Mouse (Mus musculus) hindbrain, embryonic 11.5 days (tissue): ENCODE measurements around the gene Dynll2. TPM values are rescaled to one million over a fixed set of nuclear protein-coding genes. Genes with fewer than 3 reads are reported as not detected.

Source experiments
- ATAC-seq: fragments of 200-750 bp; cut with Nextera tagmentation; 2 replicates; pipeline ENCODE4 v1.8.0; 2017; ENCODE audit warnings: mild to moderate bottlenecking, moderate TSS enrichment, moderate library complexity; ENCODE audit not compliant: low FRiP score
- DNase-seq: peaks from one replicate; pipeline ENCODE4 v3.0.0-alpha.2; 2015; ENCODE audit warnings: low spot score
- H3K27ac ChIP-seq: fragments of 300-500 bp; sonication (generic); 2 replicates; pipeline ENCODE4 v1.5.1; 2014; ENCODE audit warnings: mild to moderate bottlenecking, low read depth, low read length
- H3K27me3 ChIP-seq: fragments of 300-500 bp; sonication (generic); 2 replicates; pipeline ENCODE4 v1.6.1; 2014; ENCODE audit warnings: mild to moderate bottlenecking, low read length, moderate library complexity, mixed read lengths; ENCODE audit not compliant: control insufficient read depth, insufficient read depth
- H3K36me3 ChIP-seq: fragments of 300-500 bp; sonication (generic); 2 replicates; pipeline ENCODE4 v1.6.1; 2014; ENCODE audit warnings: mild to moderate bottlenecking, low read length, moderate library complexity, mixed read lengths; ENCODE audit not compliant: control insufficient read depth, insufficient read depth
- H3K4me1 ChIP-seq: fragments of 300-500 bp; sonication (generic); replicated peaks from 2 replicates; pipeline ENCODE4 v1.6.1; 2014; ENCODE audit warnings: low read length, mixed read lengths; ENCODE audit not compliant: control insufficient read depth, insufficient read depth
- H3K4me2 ChIP-seq: fragments of 300-500 bp; sonication (generic); replicated peaks from 2 replicates; pipeline ENCODE4 v1.6.1; 2014; ENCODE audit warnings: mild to moderate bottlenecking, low read depth, low read length
- H3K4me3 ChIP-seq: fragments of 300-500 bp; sonication (generic); 2 replicates; pipeline ENCODE4 v1.5.1; 2014; ENCODE audit warnings: low read depth, low read length
- H3K9ac ChIP-seq: fragments of 300-500 bp; sonication (generic); 2 replicates; pipeline ENCODE4 v1.6.1; 2014; ENCODE audit warnings: low read depth, low read length
- H3K9me3 ChIP-seq: fragments of 300-500 bp; sonication (generic); 2 replicates; pipeline ENCODE4 v1.6.1; 2016; ENCODE audit warnings: low read length; ENCODE audit not compliant: control insufficient read depth
- WGBS: fragments of 180-500 bp; shearing (Covaris S2); extraction: QIAGEN DNeasy Blood & Tissue Kit; methylation state at CpG from one replicate; pipeline ENCODE4 v1.1.7; 2014; 5-methylcytosine and 5-hydroxymethylcytosine counted together
- polyA plus RNA-seq: library from polyadenylated mRNA; unstranded; fragments of >200 nt; fragmentation: Nextera tagmentation; extraction: Ambion mirVana; gene quantifications from 2 replicates; pipeline ENCODE4 v1.2.1, GENCODE M21; 2014

Dynll2 gene
- polyA plus RNA-seq, result 25.4 and 26.1 TPM in 2 replicates

- WGBS, result under 1% methylated on average over 72 of the region's 107 CpGs
- Histone ChIP-seq H3K27me3 (no peaks in the 10 kb centered on the region), H3K4me1 (peaks cover 4% of the 10 kb centered on the region; the same call in 1 of the 2 replicates), H3K9me3 (no peaks in the 10 kb centered on the region), H3K36me3 (peaks cover 8% of the 10 kb centered on the region; the same call in 1 of the 2 replicates), H3K4me3 (peak within 1 kb of the TSS; percentile 93), H3K9ac (peak within 1 kb of the TSS; percentile 98), H3K27ac (peak within 1 kb of the TSS; percentile 96), H3K4me2 (peak within 1 kb of the TSS; percentile 89)
- DNase-seq (peak; percentile 96), ATAC-seq (peak; percentile 97)
Observed at GRCm38 (mm10) chr11:87986831-87987793, at the start of gene Dynll2. Gene Dynll2, minus strand, starts transcription at chr11:87987533.

GRCm38 (mm10) chr11:88036761-88037251 is 49.5 kb upstream of the Dynll2 start:
- ATAC-seq, result no peak
- H3K27ac ChIP-seq, result no peak overlapping the region
- WGBS, result 92% methylated on average over 10 of the region's 10 CpGs

GRCm38 (mm10) chr11:88035970-88036369 is 48.6 kb upstream of the Dynll2 start:
- H3K27me3 ChIP-seq, result no peaks in the 10 kb centered on the region
- H3K9ac ChIP-seq, result no peak overlapping the region
- ATAC-seq (no peak), DNase-seq (no peak)
- 61% methylated on average over 7 of the region's 7 CpGs for WGBS
- H3K9me3 ChIP-seq, result no peaks in the 10 kb centered on the region
- H3K4me3 ChIP-seq, result no peak overlapping the region
- no peaks in the 10 kb centered on the region for H3K4me1 ChIP-seq
- H3K36me3 ChIP-seq, result no peaks in the 10 kb centered on the region
- no peak overlapping the region for H3K27ac ChIP-seq
- H3K4me2 ChIP-seq, result no peak overlapping the region

More at GRCm38 (mm10) chr11:88036761-88037251, 49.5 kb upstream of the Dynll2 start:
- no peaks in the 10 kb centered on the region for H3K27me3 ChIP-seq
- no peak for DNase-seq
- H3K9ac ChIP-seq, result no peak overlapping the region
- no peak overlapping the region for H3K4me2 ChIP-seq
- H3K4me1 ChIP-seq, result no peaks in the 10 kb centered on the region
- no peak overlapping the region for H3K4me3 ChIP-seq
- no peaks in the 10 kb centered on the region for H3K9me3 ChIP-seq
- no peaks in the 10 kb centered on the region for H3K36me3 ChIP-seq

- 95% methylated on average over 5 of the region's 5 CpGs for WGBS
- no peaks in the 10 kb centered on the region for H3K9me3 ChIP-seq
- DNase-seq (no peak), ATAC-seq (no peak)
- no peak overlapping the region for H3K27ac ChIP-seq
- no peaks in the 10 kb centered on the region for H3K36me3 ChIP-seq
- H3K4me2 ChIP-seq, result no peak overlapping the region
- no peaks in the 10 kb centered on the region for H3K27me3 ChIP-seq
- H3K4me3 ChIP-seq, result no peak overlapping the region
- no peak overlapping the region for H3K9ac ChIP-seq
- H3K4me1 ChIP-seq, result peaks cover 5% of the 10 kb centered on the region; the same call in 1 of the 2 replicates
Observed at GRCm38 (mm10) chr11:88031753-88032152, 44.4 kb upstream of the Dynll2 start.

GRCm38 (mm10) chr11:88030836-88031235 is 43.5 kb upstream of the Dynll2 start:
- Histone ChIP-seq H3K36me3 (no peaks in the 10 kb centered on the region), H3K4me1 (peaks cover 5% of the 10 kb centered on the region; the same call in 1 of the 2 replicates), H3K4me3 (no peak overlapping the region), H3K4me2 (no peak overlapping the region), H3K27me3 (no peaks in the 10 kb centered on the region), H3K27ac (no peak overlapping the region), H3K9ac (no peak overlapping the region), H3K9me3 (no peaks in the 10 kb centered on the region)
- DNase-seq (no peak), ATAC-seq (no peak)
- WGBS, result 88% methylated on average over 2 of the region's 2 CpGs

GRCm38 (mm10) chr11:88030219-88030618 is 42.9 kb upstream of the Dynll2 start:
- WGBS, result 85% methylated on average over 7 of the region's 7 CpGs
- no peak overlapping the region for H3K9ac ChIP-seq
- H3K27ac ChIP-seq, result no peak overlapping the region
- H3K27me3 ChIP-seq, result no peaks in the 10 kb centered on the region
- no peaks in the 10 kb centered on the region for H3K36me3 ChIP-seq
- H3K9me3 ChIP-seq, result no peaks in the 10 kb centered on the region
- H3K4me2 ChIP-seq, result no peak overlapping the region
- no peak for DNase-seq
- peaks cover 5% of the 10 kb centered on the region; the same call in 1 of the 2 replicates for H3K4me1 ChIP-seq
- H3K4me3 ChIP-seq, result no peak overlapping the region
- ATAC-seq, result no peak

GRCm38 (mm10) chr11:88028193-88028684 is 40.9 kb upstream of the Dynll2 start:
- Histone ChIP-seq H3K36me3 (no peaks in the 10 kb centered on the region), H3K27me3 (no peaks in the 10 kb centered on the region), H3K4me1 (peaks cover 5% of the 10 kb centered on the region; the same call in 1 of the 2 replicates), H3K9me3 (no peaks in the 10 kb centered on the region), H3K4me2 (no peak overlapping the region), H3K9ac (no peak overlapping the region), H3K27ac (no peak overlapping the region), H3K4me3 (no peak overlapping the region)
- DNase-seq (peak; percentile 25), ATAC-seq (no peak)
- 11% methylated on average over 16 of the region's 16 CpGs for WGBS

- no peak for ATAC-seq
- 49% methylated on average over 9 of the region's 9 CpGs for WGBS
- DNase-seq, result peak; percentile 35
- Histone ChIP-seq H3K4me1 (peaks cover 5% of the 10 kb centered on the region; the same call in 1 of the 2 replicates), H3K9ac (no peak overlapping the region), H3K9me3 (no peaks in the 10 kb centered on the region), H3K4me3 (no peak overlapping the region), H3K36me3 (no peaks in the 10 kb centered on the region), H3K27ac (no peak overlapping the region), H3K27me3 (no peaks in the 10 kb centered on the region), H3K4me2 (no peak overlapping the region)
Observed at GRCm38 (mm10) chr11:88027391-88028035, 40.2 kb upstream of the Dynll2 start.
